Mouse (Mus musculus): ENCODE data around the gene Myom3. TPM values are rescaled to one million over a fixed set of nuclear protein-coding genes. Genes with fewer than 3 reads are reported as not detected.

Myom3 gene
- total RNA-seq, 2 experiments from 2014 or later = 0.76 to 1.1 TPM

GRCm38 (mm10) chr4:135856223-135857091 lies 96.9 kb downstream of the Myom3 start:
- peak; percentile 81 for DNase-seq

GRCm38 (mm10) chr4:135857597-135858186 lies 98.2 kb downstream of the Myom3 start:
- no peak for DNase-seq

Other genes starting within 250 kb of the Myom3 start
- gene Grhl3, start 186.1 kb upstream of the Myom3 start, total RNA-seq (2021) = 1 to 10 TPM; 1.0 to 1.2 TPM
- 1 to 10 TPM; 2.3 to 3.2 TPM for gene Ifnlr1, start 73.4 kb upstream of the Myom3 start, total RNA-seq (2021)
- gene Il22ra1, start 31.5 kb upstream of the Myom3 start, total RNA-seq (2021) = under 1 TPM; 0.20 to 0.24 TPM
- 10 to 100 TPM; 73.8 to 80.5 TPM for gene Srsf10, start 96.0 kb downstream of the Myom3 start, total RNA-seq (2021)
- gene Pnrc2, start 114.1 kb downstream of the Myom3 start, total RNA-seq (2021) = 10 to 100 TPM; 81.7 to 88.6 TPM
- gene Cnr2, start 135.7 kb downstream of the Myom3 start, total RNA-seq (2021) = under 1 TPM; 0.68 to 0.74 TPM
- 10 to 100 TPM; 42.4 to 45.9 TPM for gene Fuca1, start 161.0 kb downstream of the Myom3 start, total RNA-seq (2021)
- 10 to 100 TPM; 52.2 to 59.8 TPM for gene Hmgcl, start 186.7 kb downstream of the Myom3 start, total RNA-seq (2021)
- 1 to 10 TPM; 7.6 to 9.8 TPM for gene Gale, start 204.0 kb downstream of the Myom3 start, total RNA-seq (2021)
- 10 to 100 TPM; 46.3 to 46.9 TPM for gene Lypla2, start 212.9 kb downstream of the Myom3 start, total RNA-seq (2021)
- 10 to 100 TPM; 17.1 to 18.3 TPM for gene Pithd1, start 227.5 kb downstream of the Myom3 start, total RNA-seq (2021)

All from heart, postnatal 4 days (tissue).